Mouse (Mus musculus) lung, embryonic 14.5 days (tissue): ENCODE measurements at regions not wholly inside any gene's neighbourhood (a gene's known extent, or its start where the extent isn't known, plus 50 kb on each side); places are given as distances from the start of the nearest gene placed in this dataset.

ENCODE experiments used
- ATAC-seq: fragments of 200-750 bp; cut with Nextera tagmentation; 2 replicates; pipeline ENCODE4 v1.8.0; 2017; ENCODE audit warnings: mild to moderate bottlenecking, moderate TSS enrichment, moderate library complexity; ENCODE audit not compliant: insufficient read depth
- DNase-seq: peaks from one replicate; pipeline ENCODE4 v3.0.0-alpha.2; 2015
- H3K27ac ChIP-seq: fragments of 300-500 bp; sonication (generic); 2 replicates; pipeline ENCODE4 v1.5.1; 2014; ENCODE audit warnings: low read depth, mild to moderate bottlenecking, moderate library complexity
- H3K27me3 ChIP-seq: fragments of 300-500 bp; sonication (generic); 2 replicates; pipeline ENCODE4 v1.6.1; 2014; ENCODE audit warnings: low read length, control low read depth; ENCODE audit not compliant: insufficient read depth
- H3K36me3 ChIP-seq: fragments of 300-500 bp; sonication (generic); 2 replicates; pipeline ENCODE4 v1.6.1; 2014; ENCODE audit warnings: control low read depth; ENCODE audit not compliant: insufficient read depth
- H3K4me1 ChIP-seq: fragments of 300-500 bp; sonication (generic); 2 replicates; pipeline ENCODE4 v1.6.1; 2014; ENCODE audit warnings: antibody characterized with exemption, control low read depth; ENCODE audit not compliant: insufficient read depth
- H3K4me2 ChIP-seq: fragments of 300-500 bp; sonication (generic); 2 replicates; pipeline ENCODE4 v1.6.1; 2014; ENCODE audit warnings: mild to moderate bottlenecking
- H3K4me3 ChIP-seq: fragments of 300-500 bp; sonication (generic); 2 replicates; pipeline ENCODE4 v1.5.1; 2014; ENCODE audit warnings: low read depth, low read length
- H3K9ac ChIP-seq: fragments of 300-500 bp; sonication (generic); 2 replicates; pipeline ENCODE4 v1.6.1; 2014
- H3K9me3 ChIP-seq: fragments of 300-500 bp; sonication (generic); 2 replicates; pipeline ENCODE4 v1.6.1; 2016; ENCODE audit warnings: low read depth, low read length, control low read depth
- CTCF ChIP-seq: IDR thresholded peaks from 2 replicates; pipeline ENCODE4 v1.5.1; 2016; ENCODE audit warnings: antibody characterized with exemption, low read depth
- WGBS: fragments of 180-500 bp; shearing (Covaris S2); extraction: QIAGEN DNeasy Blood & Tissue Kit; methylation state at CpG from one replicate; pipeline ENCODE4 v1.1.7; 2014; 5-methylcytosine and 5-hydroxymethylcytosine counted together

DNA sequence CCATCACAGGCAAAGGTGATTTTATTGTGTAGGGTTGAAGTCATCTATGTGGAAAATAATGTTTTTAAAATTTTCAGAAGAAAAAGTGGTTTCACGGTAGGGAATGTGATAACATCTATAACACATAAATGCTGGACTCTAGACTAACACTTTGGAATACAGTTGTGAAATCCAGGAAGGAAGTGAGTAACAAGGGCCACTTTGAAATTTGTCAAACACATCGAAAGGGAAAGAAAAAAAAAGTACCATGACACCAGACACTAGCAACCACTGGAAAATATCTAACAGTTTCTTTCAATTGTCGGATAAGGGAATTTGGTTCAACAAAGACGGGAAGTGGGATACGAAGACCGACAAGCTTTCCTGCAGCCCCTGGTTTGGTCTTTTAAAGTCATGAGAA, 181.7 kb upstream of the Btg1 start:
- Histone ChIP-seq H3K4me3 (no peak overlapping the region), H3K27ac (0 out of 2 replicates have a peak overlapping the region, but pooled peaks have one; percentile 25), H3K9ac (no peak overlapping the region), H3K4me2 (no peak overlapping the region), H3K27me3 (no peaks in the 10 kb centered on the region), H3K4me1 (no peaks in the 10 kb centered on the region), H3K36me3 (no peaks in the 10 kb centered on the region), H3K9me3 (no peaks in the 10 kb centered on the region)
- peak; percentile 20 for DNase-seq
- WGBS: 59% methylated on average over 6 of the region's 6 CpGs
- TF ChIP-seq CTCF: no peak
- no peak for ATAC-seq

DNA sequence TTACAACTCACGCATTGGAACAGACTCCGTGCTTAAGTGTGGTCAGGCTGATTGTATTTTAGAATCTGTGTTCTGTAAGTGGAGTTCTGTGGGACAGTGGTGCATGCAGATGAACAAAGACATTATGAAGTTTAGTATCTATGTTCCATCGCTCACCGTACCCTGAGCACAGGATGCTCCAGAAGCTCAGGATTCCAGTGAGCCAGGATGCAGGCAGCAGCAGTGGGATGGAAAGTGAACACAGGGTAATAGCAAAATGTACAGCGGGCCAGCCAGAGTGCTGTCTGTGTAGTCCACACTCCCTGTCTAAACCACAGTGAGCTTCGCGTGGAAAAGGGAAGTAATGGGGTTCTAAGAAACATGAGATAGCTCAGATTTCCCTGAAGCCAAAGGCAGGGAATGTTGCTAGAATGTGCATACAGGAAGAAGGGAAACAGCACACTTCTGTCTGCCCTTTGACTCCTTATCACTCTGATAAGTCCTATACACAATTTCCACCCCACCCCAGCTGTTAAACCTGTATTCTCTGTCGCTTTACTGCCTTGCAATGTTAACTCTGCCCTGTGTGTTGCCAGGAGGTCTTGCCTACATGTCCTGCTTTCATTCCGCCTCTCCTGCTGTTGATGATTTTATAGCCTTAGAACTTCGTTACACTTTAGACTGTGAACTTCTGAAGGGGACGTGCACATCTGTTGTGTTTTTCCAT, 178.3 kb upstream of the Btg1 start:
- ATAC-seq: no peak
- no peak for TF ChIP-seq CTCF
- H3K36me3 ChIP-seq: no peaks in the 10 kb centered on the region

DNA sequence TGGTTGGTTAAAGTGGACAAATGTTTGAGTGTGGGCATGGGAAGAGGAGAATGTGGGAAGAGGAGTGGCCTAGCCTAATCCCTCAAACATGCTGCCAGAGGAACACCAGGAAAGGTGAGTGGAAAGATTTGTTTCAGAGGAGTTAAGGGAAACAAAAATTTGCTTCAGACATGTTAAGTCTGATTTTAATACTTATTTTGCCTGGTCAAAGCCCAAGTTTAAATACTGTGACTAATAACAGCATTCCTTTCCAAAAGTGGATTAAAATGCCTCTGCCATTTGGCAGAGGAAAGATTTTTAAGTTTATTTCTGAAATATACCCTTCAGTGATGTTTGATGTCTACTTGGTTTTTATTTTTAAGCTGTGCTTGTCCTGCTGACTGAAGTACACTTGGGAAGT, 174.6 kb upstream of the Btg1 start:
- no peak for TF ChIP-seq CTCF
- DNase-seq (no peak), ATAC-seq (no peak)

More for the DNA sequence above, 178.3 kb upstream of the Btg1 start:
- no peak overlapping the region for H3K27ac ChIP-seq
- H3K4me3 ChIP-seq: no peak overlapping the region
- DNase-seq: no peak
- WGBS: 82% methylated on average over 11 of the region's 11 CpGs
- H3K4me1 ChIP-seq: no peaks in the 10 kb centered on the region
- H3K4me2 ChIP-seq: no peak overlapping the region
- no peaks in the 10 kb centered on the region for H3K27me3 ChIP-seq
- H3K9ac ChIP-seq: no peak overlapping the region
- no peaks in the 10 kb centered on the region for H3K9me3 ChIP-seq

DNA sequence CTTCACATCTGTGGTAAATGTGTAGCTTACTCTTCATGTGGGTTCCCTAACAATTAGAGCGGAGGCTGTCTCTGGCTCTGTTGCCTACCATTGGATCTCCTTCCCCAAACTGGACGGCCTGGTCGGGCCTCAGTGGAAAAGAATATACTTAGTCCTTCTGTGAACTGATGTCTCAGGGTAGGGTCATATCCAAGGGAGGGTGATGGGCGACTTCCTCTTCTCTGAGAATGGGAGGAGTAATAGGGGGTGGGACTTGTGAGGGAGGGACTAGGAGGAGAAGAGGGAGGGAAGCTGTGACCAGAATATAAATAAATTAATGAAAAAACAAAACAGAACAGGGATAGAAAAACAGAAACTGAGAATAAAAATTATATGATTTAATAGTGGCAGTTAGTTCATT, 166.5 kb upstream of the Btg1 start:
- ATAC-seq: no peak
- no peaks in the 10 kb centered on the region for H3K9me3 ChIP-seq

More for the DNA sequence above, 174.6 kb upstream of the Btg1 start:
- Histone ChIP-seq H3K9me3 (no peaks in the 10 kb centered on the region), H3K27me3 (no peaks in the 10 kb centered on the region), H3K4me2 (no peak overlapping the region), H3K36me3 (no peaks in the 10 kb centered on the region), H3K4me3 (no peak overlapping the region), H3K9ac (no peak overlapping the region), H3K4me1 (no peaks in the 10 kb centered on the region), H3K27ac (no peak overlapping the region)

DNA sequence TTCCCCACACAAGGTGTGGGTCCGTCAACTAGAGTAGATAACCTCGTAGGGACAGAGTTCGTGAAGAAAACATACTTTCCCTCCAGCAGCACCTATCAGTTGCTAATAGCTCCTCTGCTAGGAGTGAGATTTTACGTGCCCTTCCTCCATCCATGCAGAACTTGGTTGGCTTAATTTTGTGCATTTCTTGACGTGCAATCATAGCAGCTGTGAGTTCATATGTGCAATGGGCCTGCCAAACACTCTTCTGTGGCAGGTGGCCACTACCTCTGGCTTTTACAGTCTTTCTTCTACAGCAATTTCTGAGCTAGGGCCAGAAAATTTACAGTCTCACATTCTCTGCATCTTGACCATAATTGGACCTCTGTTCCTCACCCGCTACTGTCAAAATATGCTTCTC, 161.9 kb upstream of the Btg1 start:
- Histone ChIP-seq H3K4me2 (no peak overlapping the region), H3K9ac (no peak overlapping the region), H3K27me3 (no peaks in the 10 kb centered on the region), H3K4me1 (no peaks in the 10 kb centered on the region), H3K9me3 (no peaks in the 10 kb centered on the region), H3K4me3 (no peak overlapping the region), H3K27ac (no peak overlapping the region), H3K36me3 (no peaks in the 10 kb centered on the region)
- ATAC-seq (no peak), DNase-seq (no peak)
- 78% methylated on average over 6 of the region's 6 CpGs for WGBS
- TF ChIP-seq CTCF: no peak

More for the DNA sequence above, 166.5 kb upstream of the Btg1 start:
- Histone ChIP-seq H3K36me3 (no peaks in the 10 kb centered on the region), H3K4me3 (no peak overlapping the region), H3K27me3 (no peaks in the 10 kb centered on the region), H3K27ac (no peak overlapping the region), H3K9ac (no peak overlapping the region), H3K4me2 (no peak overlapping the region), H3K4me1 (no peaks in the 10 kb centered on the region)
- TF ChIP-seq CTCF: no peak
- DNase-seq: no peak
- 91% methylated on average over 4 of the region's 4 CpGs for WGBS

DNA sequence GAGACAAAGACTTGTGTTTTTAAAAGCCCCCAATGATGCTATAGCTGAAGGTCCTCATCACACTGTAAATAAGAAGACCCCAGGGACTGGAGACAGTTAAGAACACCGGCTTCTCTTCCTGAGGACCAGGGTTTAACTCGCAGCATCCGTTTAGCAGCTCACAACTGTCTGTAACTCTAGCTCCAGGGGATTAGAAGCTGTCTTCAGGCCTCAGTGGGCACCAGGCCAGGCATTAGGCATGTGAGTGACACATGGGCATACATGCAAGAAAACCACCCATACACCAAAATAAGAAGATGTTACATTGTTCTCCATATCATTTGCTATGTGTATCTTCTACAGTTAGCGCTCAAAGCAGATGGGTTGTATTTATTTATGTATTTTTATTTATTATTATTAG, 158.3 kb upstream of the Btg1 start:
- ATAC-seq: no peak
- no peak for DNase-seq
- no peak for TF ChIP-seq CTCF
- H3K27me3 ChIP-seq: no peaks in the 10 kb centered on the region
- H3K36me3 ChIP-seq: no peaks in the 10 kb centered on the region
- H3K27ac ChIP-seq: no peak overlapping the region
- H3K4me3 ChIP-seq: no peak overlapping the region
- no peak overlapping the region for H3K4me2 ChIP-seq
- no peak overlapping the region for H3K9ac ChIP-seq
- no peaks in the 10 kb centered on the region for H3K4me1 ChIP-seq
- WGBS: 82% methylated on average over 4 of the region's 4 CpGs
- H3K9me3 ChIP-seq: no peaks in the 10 kb centered on the region

GRCm38 (mm10) chr10:96459186-96459585, 157.6 kb upstream of the Btg1 start:
- DNase-seq (no peak), ATAC-seq (no peak)
- Histone ChIP-seq H3K27me3 (no peaks in the 10 kb centered on the region), H3K27ac (no peak overlapping the region), H3K4me2 (no peak overlapping the region), H3K36me3 (no peaks in the 10 kb centered on the region), H3K9ac (no peak overlapping the region), H3K4me1 (no peaks in the 10 kb centered on the region), H3K4me3 (no peak overlapping the region), H3K9me3 (no peaks in the 10 kb centered on the region)
- TF ChIP-seq CTCF: no peak
- WGBS: 91% methylated on average over 3 of the region's 3 CpGs
